Mouse (Mus musculus): ENCODE measurements around the gene Olfr48. TPM values are rescaled to one million over a fixed set of nuclear protein-coding genes. Genes with fewer than 3 reads are reported as not detected.

Gene Olfr48
- polyA plus RNA-seq, 1 experiment from 2014 or later, result not detected

DNA sequence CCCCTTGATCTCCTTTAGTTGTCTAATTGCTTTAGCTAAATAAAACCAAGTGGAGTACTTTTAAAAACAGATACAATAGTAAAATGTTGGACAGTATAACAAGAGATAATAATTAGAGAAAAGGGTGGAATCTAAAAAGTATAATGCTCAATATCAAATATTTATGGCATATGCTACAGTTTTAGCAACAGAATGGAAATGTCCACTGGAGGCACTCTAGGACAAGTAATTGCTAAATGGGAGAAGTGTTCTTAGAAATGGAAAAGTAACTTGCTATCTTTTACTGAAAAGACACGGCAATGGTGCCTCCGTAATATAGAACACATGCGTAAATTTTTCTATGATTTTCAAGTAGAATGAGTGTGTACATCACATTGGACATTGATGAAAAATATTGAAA, 48.4 kb downstream of the Olfr48 start:
- Histone ChIP-seq H3K4me3 (ENCODE audit: low read depth, low read length) (no peak overlapping the region), H3K36me3 (ENCODE audit: control insufficient read depth, insufficient read depth) (no peaks in the 10 kb centered on the region), H3K9me3 (ENCODE audit: control insufficient read depth) (no peaks in the 10 kb centered on the region), H3K9ac (ENCODE audit: low read depth, low read length) (no peak overlapping the region), H3K4me1 (replicated peaks; ENCODE audit: control insufficient read depth, insufficient read depth, low read length) (no peaks in the 10 kb centered on the region), H3K4me2 (replicated peaks; ENCODE audit: low read depth) (no peak overlapping the region), H3K27ac (ENCODE audit: low read depth, low read length) (no peak overlapping the region), H3K27me3 (replicated peaks; ENCODE audit: control insufficient read depth, insufficient read depth, low read length) (no peaks in the 10 kb centered on the region)
- no peak for ATAC-seq
- TF ChIP-seq CTCF (IDR thresholded peaks at IDR 0.05; ENCODE audit: low read depth), result no peak
- WGBS, result 92% methylated on average over 3 of the region's 3 CpGs

DNA sequence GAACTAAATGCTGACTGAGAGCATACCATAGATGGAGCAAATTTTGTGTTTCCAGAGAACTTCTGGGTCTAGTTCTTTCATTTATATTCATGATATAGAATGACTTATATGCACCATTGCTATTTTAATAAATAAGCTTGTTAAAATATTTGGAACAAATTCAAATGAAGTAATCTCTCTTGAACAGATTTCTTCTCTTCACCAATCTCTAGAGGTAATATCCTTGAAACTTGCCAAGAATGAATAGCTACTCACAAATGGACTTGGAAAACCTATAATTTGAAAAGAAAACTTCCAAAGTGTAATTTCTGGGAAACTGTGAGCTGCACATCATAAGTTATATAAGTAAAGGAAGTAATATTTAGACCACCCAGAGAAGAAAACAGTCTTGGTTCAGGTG, 54.5 kb downstream of the Olfr48 start, which contains the start of gene Olfr1254:
Gene Olfr1254 (minus strand): TSS at position 101 of the 400 bp plus-strand sequence.
- H3K9ac ChIP-seq (ENCODE audit: low read depth, low read length), result no peak within 1 kb of the TSS
- ATAC-seq, result no peak
- no peaks in the 10 kb centered on the region for H3K9me3 ChIP-seq (ENCODE audit: control insufficient read depth)
- H3K4me2 ChIP-seq (replicated peaks; ENCODE audit: low read depth), result no peak within 1 kb of the TSS
- no peaks in the 10 kb centered on the region for H3K4me1 ChIP-seq (replicated peaks; ENCODE audit: control insufficient read depth, insufficient read depth, low read length)
- no peak within 1 kb of the TSS for H3K27ac ChIP-seq (ENCODE audit: low read depth, low read length)
- H3K27me3 ChIP-seq (replicated peaks; ENCODE audit: control insufficient read depth, insufficient read depth, low read length), result no peaks in the 10 kb centered on the region
- no peaks in the 10 kb centered on the region for H3K36me3 ChIP-seq (ENCODE audit: control insufficient read depth, insufficient read depth)
- H3K4me3 ChIP-seq (ENCODE audit: low read depth, low read length), result no peak within 1 kb of the TSS
- TF ChIP-seq CTCF (IDR thresholded peaks at IDR 0.05; ENCODE audit: low read depth), result no peak

Other genes with a start within 250 kb of the Olfr48 start
- gene Olfr1247, start 234.1 kb downstream of the Olfr48 start, polyA plus RNA-seq (2015; fragmentation: Nextera tagmentation; extraction: Ambion mirVana), result not detected in 2 replicates
- gene Olfr1248, start 230.0 kb downstream of the Olfr48 start, polyA plus RNA-seq (2015; fragmentation: Nextera tagmentation; extraction: Ambion mirVana), result not detected in 2 replicates
- gene Olfr1249, start 213.2 kb downstream of the Olfr48 start, polyA plus RNA-seq (2015; fragmentation: Nextera tagmentation; extraction: Ambion mirVana), result not detected in 2 replicates
- gene Olfr1250, start 186.7 kb downstream of the Olfr48 start, polyA plus RNA-seq (2015; fragmentation: Nextera tagmentation; extraction: Ambion mirVana), result not detected in 2 replicates
- gene Olfr1251, start 176.3 kb downstream of the Olfr48 start, polyA plus RNA-seq (2015; fragmentation: Nextera tagmentation; extraction: Ambion mirVana), result not detected in 2 replicates
- not detected in 2 replicates for gene Olfr1252, start 123.2 kb downstream of the Olfr48 start, polyA plus RNA-seq (2015; fragmentation: Nextera tagmentation; extraction: Ambion mirVana)
- gene Olfr1253, start 91.1 kb downstream of the Olfr48 start, polyA plus RNA-seq (2015; fragmentation: Nextera tagmentation; extraction: Ambion mirVana), result not detected in 2 replicates
- not detected in 2 replicates for gene Olfr1254, start 54.6 kb downstream of the Olfr48 start, polyA plus RNA-seq (2015; fragmentation: Nextera tagmentation; extraction: Ambion mirVana)
- not detected in 2 replicates for gene Olfr1255, start 36.2 kb downstream of the Olfr48 start, polyA plus RNA-seq (2015; fragmentation: Nextera tagmentation; extraction: Ambion mirVana)
- not detected in 2 replicates for gene Olfr1256, start 6.7 kb downstream of the Olfr48 start, polyA plus RNA-seq (2015; fragmentation: Nextera tagmentation; extraction: Ambion mirVana)
- not detected in 2 replicates for gene Olfr1257, start 30.2 kb upstream of the Olfr48 start, polyA plus RNA-seq (2015; fragmentation: Nextera tagmentation; extraction: Ambion mirVana)
- 0.04 and 0.05 TPM in 2 replicates for gene Olfr1258, start 79.1 kb upstream of the Olfr48 start, polyA plus RNA-seq (2015; fragmentation: Nextera tagmentation; extraction: Ambion mirVana)
- gene Olfr1259, start 100.5 kb upstream of the Olfr48 start, polyA plus RNA-seq (2015; fragmentation: Nextera tagmentation; extraction: Ambion mirVana), result not detected in 2 replicates
- gene Olfr1260, start 126.1 kb upstream of the Olfr48 start, polyA plus RNA-seq (2015; fragmentation: Nextera tagmentation; extraction: Ambion mirVana), result not detected in 2 replicates
- gene Olfr1261, start 143.0 kb upstream of the Olfr48 start, polyA plus RNA-seq (2015; fragmentation: Nextera tagmentation; extraction: Ambion mirVana), result not detected in 2 replicates
- not detected in 2 replicates for gene Olfr1262, start 151.9 kb upstream of the Olfr48 start, polyA plus RNA-seq (2015; fragmentation: Nextera tagmentation; extraction: Ambion mirVana)
- not detected in 2 replicates for gene Olfr1263, start 163.9 kb upstream of the Olfr48 start, polyA plus RNA-seq (2015; fragmentation: Nextera tagmentation; extraction: Ambion mirVana)
- gene Olfr1264, start 177.4 kb upstream of the Olfr48 start, polyA plus RNA-seq (2015; fragmentation: Nextera tagmentation; extraction: Ambion mirVana), result not detected in 2 replicates
- gene Olfr1265, start 187.1 kb upstream of the Olfr48 start, polyA plus RNA-seq (2015; fragmentation: Nextera tagmentation; extraction: Ambion mirVana), result not detected in 2 replicates
- not detected in 2 replicates for gene Olfr140, start 215.4 kb upstream of the Olfr48 start, polyA plus RNA-seq (2015; fragmentation: Nextera tagmentation; extraction: Ambion mirVana)

All from intestine, postnatal 0 days (tissue).